Mouse (Mus musculus): ENCODE measurements around the gene Btrc. TPM values are rescaled to one million over a fixed set of nuclear protein-coding genes. Genes with fewer than 3 reads are reported as not detected.

Gene Btrc
- polyA plus RNA-seq, 2 experiments, result 41.5 to 44.1 TPM

DNA sequence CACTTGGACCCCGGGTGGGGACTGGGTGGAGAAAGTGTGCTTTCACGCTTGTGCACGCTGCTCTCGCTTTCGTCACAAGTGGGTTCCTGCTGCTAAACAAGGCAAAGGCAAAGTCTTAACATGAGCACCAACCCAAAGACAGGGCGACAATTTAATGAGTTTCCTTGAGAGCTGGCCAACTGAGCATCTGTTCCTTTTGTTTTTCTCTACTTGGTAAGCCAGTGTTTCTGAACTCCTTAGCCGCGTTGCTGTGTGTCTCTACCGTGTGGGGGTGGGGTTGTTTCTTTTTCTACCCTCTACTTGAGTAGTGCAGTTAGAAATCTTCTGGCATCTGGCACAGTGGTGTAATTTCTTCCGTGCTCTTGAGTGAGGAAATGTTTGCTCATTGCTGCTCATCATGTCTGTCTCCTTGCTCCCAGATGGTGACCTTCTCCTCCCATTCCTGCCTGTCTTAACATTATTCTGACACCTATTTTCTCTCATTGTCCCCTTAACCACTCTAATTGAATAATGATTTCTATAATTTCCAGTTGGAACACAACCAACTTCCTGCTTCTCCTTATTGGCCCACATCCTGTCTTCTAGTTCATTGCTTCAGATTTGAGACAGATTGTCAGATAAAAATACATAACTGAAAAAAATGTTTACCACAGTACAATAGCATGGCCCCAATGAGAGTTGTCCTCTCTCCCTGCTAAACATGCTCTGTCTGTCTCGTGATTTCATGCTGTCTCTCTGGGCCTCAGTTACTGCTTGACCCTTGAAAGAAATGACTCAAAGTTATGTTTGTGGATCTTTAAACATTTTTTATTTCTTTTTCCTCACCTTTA, 109.4 kb downstream of the Btrc start:
- no peak for TF ChIP-seq POLR2A (IDR thresholded peaks at IDR 0.05; ENCODE audit: borderline replicate concordance, extremely low read depth, insufficient read depth, insufficient read length)
- DNase-seq (ENCODE audit: low spot score) (peak; percentile 23), ATAC-seq (ENCODE audit: low FRiP score, low read depth) (no peak)
- Histone ChIP-seq H3K27ac (replicated peaks; ENCODE audit: low read depth, low read length) (no peak overlapping the region), H3K9me3 (ENCODE audit: control insufficient read depth, low read length) (no peaks in the 10 kb centered on the region), H3K4me2 (replicated peaks; ENCODE audit: low read depth, low read length, severe bottlenecking) (no peak overlapping the region), H3K36me3 (ENCODE audit: control insufficient read depth, insufficient read depth, low read length) (0 out of 2 replicates have a peak, but pooled peaks cover 3% of the 10 kb centered on the region), H3K4me1 (ENCODE audit: control insufficient read depth, insufficient read depth, low read length) (peaks cover 25% of the 10 kb centered on the region), H3K4me3 (replicated peaks; ENCODE audit: low read length) (no peak overlapping the region), H3K27me3 (ENCODE audit: control insufficient read depth, insufficient read depth, low read length) (no peaks in the 10 kb centered on the region), H3K9ac (ENCODE audit: low read depth, low read length, severe bottlenecking) (no peak overlapping the region)
- WGBS, result 44% methylated on average over 11 of the region's 11 CpGs

DNA sequence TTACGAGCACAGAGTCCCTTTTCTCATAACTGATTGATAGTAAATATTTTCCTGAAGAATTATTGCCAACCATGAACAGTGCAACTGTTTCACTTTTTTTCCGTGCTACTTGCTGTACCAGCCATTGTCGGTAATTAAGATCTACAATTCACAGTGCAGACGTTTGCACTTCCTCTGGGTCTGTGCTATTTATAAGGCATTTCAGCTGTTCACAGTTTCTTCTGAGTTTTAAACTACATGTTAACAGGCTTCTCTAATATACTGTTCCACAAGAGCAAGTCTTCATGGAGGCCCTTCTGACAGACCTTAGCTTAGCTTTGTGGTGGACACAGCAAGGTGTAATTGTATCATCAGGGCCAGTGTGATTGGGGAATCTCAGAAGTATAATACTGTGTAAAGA, 111.2 kb downstream of the Btrc start:
- DNase-seq (ENCODE audit: low spot score), result no peak
- 23% methylated on average over 4 of the region's 4 CpGs for WGBS
- no peak for ATAC-seq (ENCODE audit: low FRiP score, low read depth)
- Histone ChIP-seq H3K4me3 (replicated peaks; ENCODE audit: low read length) (no peak overlapping the region), H3K27me3 (ENCODE audit: control insufficient read depth, insufficient read depth, low read length) (no peaks in the 10 kb centered on the region), H3K9ac (ENCODE audit: low read depth, low read length, severe bottlenecking) (no peak overlapping the region), H3K9me3 (ENCODE audit: control insufficient read depth, low read length) (no peaks in the 10 kb centered on the region), H3K4me2 (replicated peaks; ENCODE audit: low read depth, low read length, severe bottlenecking) (no peak overlapping the region), H3K36me3 (ENCODE audit: control insufficient read depth, insufficient read depth, low read length) (0 out of 2 replicates have a peak, but pooled peaks cover 3% of the 10 kb centered on the region), H3K27ac (replicated peaks; ENCODE audit: low read depth, low read length) (no peak overlapping the region), H3K4me1 (ENCODE audit: control insufficient read depth, insufficient read depth, low read length) (peaks cover 25% of the 10 kb centered on the region)
- no peak for TF ChIP-seq POLR2A (IDR thresholded peaks at IDR 0.05; ENCODE audit: borderline replicate concordance, extremely low read depth, insufficient read depth, insufficient read length)

DNA sequence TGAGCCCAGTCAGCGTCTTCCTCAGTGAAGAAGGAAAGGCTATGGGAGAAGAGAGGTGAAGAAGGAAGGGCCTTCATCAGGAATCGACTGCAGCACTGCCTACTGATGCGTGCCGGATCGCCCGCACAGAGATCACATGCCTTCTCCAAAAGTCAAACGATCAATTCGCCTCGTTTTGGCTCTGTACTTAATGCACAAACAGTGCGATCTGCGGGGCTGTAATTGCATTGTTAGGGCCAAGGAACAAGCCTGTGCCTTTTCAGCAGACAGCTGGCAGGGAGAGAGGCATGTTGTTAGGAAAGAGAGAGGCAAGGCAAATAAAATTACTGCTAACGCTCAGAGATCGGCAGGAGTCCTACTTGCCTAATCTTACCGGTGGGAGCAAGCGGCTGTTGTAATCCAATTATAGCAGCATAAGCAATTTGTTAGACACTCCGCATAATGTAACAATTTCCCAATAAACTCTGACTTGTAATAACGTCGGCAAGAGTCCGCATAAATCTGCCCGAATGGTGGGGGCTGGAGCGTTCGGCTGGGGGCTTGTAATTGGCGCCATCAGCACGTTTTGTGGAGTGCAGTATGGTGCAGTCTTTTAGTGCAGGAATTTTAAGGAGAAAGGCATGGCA, 112.5 kb downstream of the Btrc start:
- DNase-seq (ENCODE audit: low spot score) (peak; percentile 23), ATAC-seq (ENCODE audit: low FRiP score, low read depth) (peak; percentile 34; the same call in 1 of the 2 replicates)
- peak overlapping the region; percentile 22 for H3K4me3 ChIP-seq (replicated peaks; ENCODE audit: low read length)
- TF ChIP-seq POLR2A (IDR thresholded peaks at IDR 0.05; ENCODE audit: borderline replicate concordance, extremely low read depth, insufficient read depth, insufficient read length), result no peak
- no peak overlapping the region for H3K27ac ChIP-seq (replicated peaks; ENCODE audit: low read depth, low read length)
- H3K4me2 ChIP-seq (replicated peaks; ENCODE audit: low read depth, low read length, severe bottlenecking), result peak overlapping the region; percentile 42
- H3K4me1 ChIP-seq (ENCODE audit: control insufficient read depth, insufficient read depth, low read length), result peaks cover 25% of the 10 kb centered on the region
- H3K9me3 ChIP-seq (ENCODE audit: control insufficient read depth, low read length), result no peaks in the 10 kb centered on the region
- WGBS, result 17% methylated on average over 24 of the region's 24 CpGs
- no peaks in the 10 kb centered on the region for H3K27me3 ChIP-seq (ENCODE audit: control insufficient read depth, insufficient read depth, low read length)
- H3K9ac ChIP-seq (ENCODE audit: low read depth, low read length, severe bottlenecking), result no peak overlapping the region
- 0 out of 2 replicates have a peak, but pooled peaks cover 3% of the 10 kb centered on the region for H3K36me3 ChIP-seq (ENCODE audit: control insufficient read depth, insufficient read depth, low read length)

DNA sequence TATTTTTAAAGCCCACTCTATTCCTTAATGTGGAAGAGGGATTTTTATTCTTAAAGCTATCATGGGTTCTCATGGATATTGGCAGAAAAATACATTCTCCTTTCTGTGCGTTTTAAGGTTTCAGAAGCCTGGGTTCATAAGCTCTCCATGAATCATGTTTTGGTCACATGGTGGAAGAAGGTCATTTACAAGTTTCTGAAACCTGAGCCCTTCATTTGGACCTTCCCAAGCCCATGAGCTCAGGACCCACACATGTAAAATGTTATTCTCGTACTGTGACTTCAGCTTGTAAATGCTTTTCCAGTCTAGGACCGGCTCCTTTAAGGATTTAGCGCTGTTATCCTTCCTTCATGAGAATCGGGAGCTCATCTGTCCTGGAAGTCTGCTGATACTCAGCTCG, 116.0 kb downstream of the Btrc start:
- H3K4me1 ChIP-seq (ENCODE audit: control insufficient read depth, insufficient read depth, low read length), result peaks cover 18% of the 10 kb centered on the region
- H3K27ac ChIP-seq (replicated peaks; ENCODE audit: low read depth, low read length), result no peak overlapping the region
- no peak overlapping the region for H3K4me3 ChIP-seq (replicated peaks; ENCODE audit: low read length)
- DNase-seq (ENCODE audit: low spot score) (no peak), ATAC-seq (ENCODE audit: low FRiP score, low read depth) (no peak)
- H3K4me2 ChIP-seq (replicated peaks; ENCODE audit: low read depth, low read length, severe bottlenecking), result no peak overlapping the region
- H3K27me3 ChIP-seq (ENCODE audit: control insufficient read depth, insufficient read depth, low read length), result no peaks in the 10 kb centered on the region
- H3K9ac ChIP-seq (ENCODE audit: low read depth, low read length, severe bottlenecking), result no peak overlapping the region
- TF ChIP-seq POLR2A (IDR thresholded peaks at IDR 0.05; ENCODE audit: borderline replicate concordance, extremely low read depth, insufficient read depth, insufficient read length), result no peak
- H3K36me3 ChIP-seq (ENCODE audit: control insufficient read depth, insufficient read depth, low read length), result no peaks in the 10 kb centered on the region
- WGBS, result 56% methylated on average over 6 of the region's 6 CpGs
- no peaks in the 10 kb centered on the region for H3K9me3 ChIP-seq (ENCODE audit: control insufficient read depth, low read length)

DNA sequence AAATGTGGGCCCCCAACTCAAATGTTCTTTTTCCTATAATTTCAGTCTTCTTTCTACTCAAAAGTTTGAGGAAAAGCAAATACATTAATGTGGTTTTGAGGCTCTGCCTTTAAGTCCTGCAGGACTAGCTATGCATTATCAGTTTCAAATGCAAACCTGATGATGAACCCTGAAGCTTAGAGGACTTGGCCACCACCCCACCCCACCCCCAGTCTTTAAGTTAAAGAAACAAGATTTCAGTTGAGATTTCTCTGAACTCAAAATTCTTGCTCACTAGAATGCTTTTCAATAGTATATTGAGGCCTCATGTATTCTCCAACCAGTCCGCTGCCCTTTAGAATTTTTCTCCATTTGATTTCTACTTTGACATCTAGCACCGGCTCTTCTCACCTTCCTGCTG, 117.0 kb downstream of the Btrc start:
- Histone ChIP-seq H3K27ac (replicated peaks; ENCODE audit: low read depth, low read length) (no peak overlapping the region), H3K4me2 (replicated peaks; ENCODE audit: low read depth, low read length, severe bottlenecking) (no peak overlapping the region), H3K9me3 (ENCODE audit: control insufficient read depth, low read length) (no peaks in the 10 kb centered on the region), H3K4me1 (ENCODE audit: control insufficient read depth, insufficient read depth, low read length) (peaks cover 15% of the 10 kb centered on the region), H3K9ac (ENCODE audit: low read depth, low read length, severe bottlenecking) (no peak overlapping the region), H3K4me3 (replicated peaks; ENCODE audit: low read length) (no peak overlapping the region), H3K36me3 (ENCODE audit: control insufficient read depth, insufficient read depth, low read length) (no peaks in the 10 kb centered on the region), H3K27me3 (ENCODE audit: control insufficient read depth, insufficient read depth, low read length) (no peaks in the 10 kb centered on the region)
- no peak for TF ChIP-seq POLR2A (IDR thresholded peaks at IDR 0.05; ENCODE audit: borderline replicate concordance, extremely low read depth, insufficient read depth, insufficient read length)
- ATAC-seq (ENCODE audit: low FRiP score, low read depth) (no peak), DNase-seq (ENCODE audit: low spot score) (no peak)
- 81% methylated on average over 2 of the region's 2 CpGs for WGBS

All from limb, embryonic 14.5 days (tissue).